Mouse (Mus musculus): ENCODE results near the gene Itpr1. TPM values are rescaled to one million over a fixed set of nuclear protein-coding genes. Genes with fewer than 3 reads are reported as not detected.

Gene Itpr1
- total RNA-seq, 4 experiments from 2014 or later: 131 to 220 (median 161) TPM

Small RNA genes lying within 50 kb of the gene (microRNA-seq; reads per million reads assigned to microRNA genes)
- 0 reads per million in 2 experiments for gene Mir7661

Other genes starting within 250 kb of the Itpr1 start
- 1 to 10 TPM; 6.4 to 7.8 (median 7.0) TPM for gene Setmar, start 148.1 kb upstream of the Itpr1 start, total RNA-seq (2022)
- 10 to 100 TPM; 50.4 to 58.0 (median 51.8) TPM for gene Sumf1, start 27.5 kb upstream of the Itpr1 start, total RNA-seq (2022)

Data from adrenal gland, adult 8-10 months (tissue).